Mouse (Mus musculus): ENCODE measurements around the gene Olfr1445. TPM values are rescaled to one million over a fixed set of nuclear protein-coding genes. Genes with fewer than 3 reads are reported as not detected.

Olfr1445 gene
- polyA plus RNA-seq (2015; fragmentation: Nextera tagmentation; extraction: Ambion mirVana): not detected in 2 replicates

DNA sequence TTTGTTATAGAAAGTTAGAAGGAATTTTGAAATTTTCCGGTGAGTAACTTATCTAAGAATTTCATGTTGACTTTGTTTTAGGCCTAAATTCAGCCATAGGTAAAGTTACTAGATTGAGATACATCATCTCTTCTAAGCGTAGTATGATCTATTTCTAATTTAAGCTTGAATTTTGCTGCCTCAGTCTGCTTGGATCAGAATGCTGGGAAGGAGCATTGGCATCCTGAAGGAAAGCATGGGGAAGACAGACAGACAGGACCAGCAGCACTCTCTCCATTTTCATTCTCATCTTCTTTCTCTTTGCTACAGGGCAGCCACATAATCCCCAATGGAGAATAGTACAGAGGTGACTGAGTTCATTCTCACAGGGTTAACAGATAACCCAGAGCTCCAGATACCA is at the start of gene Olfr1445:
Olfr1445 (plus strand) TSS at position 301 of the 400 bp plus-strand sequence.
- Histone ChIP-seq H3K9ac (ENCODE audit: low read depth, low read length) (no peak within 1 kb of the TSS), H3K4me3 (ENCODE audit: low read depth, low read length) (no peak within 1 kb of the TSS), H3K36me3 (ENCODE audit: control insufficient read depth, insufficient read depth, low read length) (no peaks in the 10 kb centered on the region), H3K27me3 (ENCODE audit: control insufficient read depth, insufficient read depth, low read depth, low read length) (no peaks in the 10 kb centered on the region), H3K4me1 (ENCODE audit: control insufficient read depth, insufficient read depth, low read length) (no peaks in the 10 kb centered on the region), H3K9me3 (replicated peaks; ENCODE audit: control insufficient read depth, low read length, poor library complexity, severe bottlenecking) (0 out of 2 replicates have a peak, but pooled peaks cover 4% of the 10 kb centered on the region), H3K27ac (ENCODE audit: low read length) (no peak within 1 kb of the TSS), H3K4me2 (ENCODE audit: low read length) (no peak within 1 kb of the TSS)
- ATAC-seq: no peak
- WGBS: 77% methylated on average over 2 of the region's 2 CpGs

DNA sequence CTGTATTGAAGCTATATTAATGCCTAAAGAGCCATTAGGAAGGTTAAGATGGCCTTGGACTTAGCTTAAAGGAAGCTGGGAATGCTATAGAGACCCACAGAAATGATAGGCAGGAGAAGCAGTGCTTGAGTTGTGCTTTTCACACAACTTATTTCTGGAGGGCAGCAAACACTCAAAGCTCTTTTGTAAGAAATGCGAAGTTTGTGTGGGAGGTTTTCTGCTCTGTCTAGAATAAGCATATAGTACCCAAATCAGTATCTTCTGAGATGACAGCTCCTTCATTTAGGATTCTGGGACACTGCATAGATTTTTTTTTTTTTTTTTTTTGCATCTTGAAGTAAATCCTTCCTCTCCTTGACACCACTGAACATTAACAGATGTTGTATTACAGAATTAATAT is 45.1 kb upstream of the Olfr1445 start:
- Histone ChIP-seq H3K9me3 (replicated peaks; ENCODE audit: control insufficient read depth, low read length, poor library complexity, severe bottlenecking) (no peaks in the 10 kb centered on the region), H3K4me3 (ENCODE audit: low read depth, low read length) (no peak overlapping the region), H3K27me3 (ENCODE audit: control insufficient read depth, insufficient read depth, low read depth, low read length) (no peaks in the 10 kb centered on the region), H3K4me2 (ENCODE audit: low read length) (no peak overlapping the region), H3K4me1 (ENCODE audit: control insufficient read depth, insufficient read depth, low read length) (no peaks in the 10 kb centered on the region), H3K27ac (ENCODE audit: low read length) (no peak overlapping the region), H3K9ac (ENCODE audit: low read depth, low read length) (no peak overlapping the region), H3K36me3 (ENCODE audit: control insufficient read depth, insufficient read depth, low read length) (no peaks in the 10 kb centered on the region)
- no peak for ATAC-seq
- WGBS: 89% methylated on average over 1 of the region's 1 CpGs

DNA sequence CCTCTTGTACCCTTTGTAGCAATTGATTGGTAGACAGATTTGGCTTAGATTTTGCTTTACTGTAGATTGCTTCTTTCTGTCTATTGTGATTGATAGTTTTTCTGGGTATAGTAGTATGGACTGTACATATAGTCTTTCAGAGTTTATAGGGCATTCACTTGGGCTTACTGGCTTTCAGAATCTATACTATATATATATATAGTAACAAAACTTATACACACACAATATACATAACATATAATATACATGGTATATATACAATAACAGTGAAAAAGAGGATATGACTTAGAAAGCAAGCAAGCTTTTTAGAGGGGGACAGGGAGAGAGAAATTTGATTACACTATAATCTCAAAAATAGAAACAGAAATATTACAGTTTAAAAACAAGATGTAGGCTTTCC is 37.3 kb upstream of the Olfr1445 start, which contains the start of gene Gm5244:
Gm5244 (plus strand) TSS at position 301 of the 400 bp plus-strand sequence.
- no peaks in the 10 kb centered on the region for H3K9me3 ChIP-seq (replicated peaks; ENCODE audit: control insufficient read depth, low read length, poor library complexity, severe bottlenecking)
- ATAC-seq: no peak
- H3K27me3 ChIP-seq (ENCODE audit: control insufficient read depth, insufficient read depth, low read depth, low read length): no peaks in the 10 kb centered on the region
- no peaks in the 10 kb centered on the region for H3K36me3 ChIP-seq (ENCODE audit: control insufficient read depth, insufficient read depth, low read length)
- no peak within 1 kb of the TSS for H3K4me2 ChIP-seq (ENCODE audit: low read length)
- H3K4me3 ChIP-seq (ENCODE audit: low read depth, low read length): no peak within 1 kb of the TSS
- H3K4me1 ChIP-seq (ENCODE audit: control insufficient read depth, insufficient read depth, low read length): no peaks in the 10 kb centered on the region
- no peak within 1 kb of the TSS for H3K9ac ChIP-seq (ENCODE audit: low read depth, low read length)
- H3K27ac ChIP-seq (ENCODE audit: low read length): no peak within 1 kb of the TSS

DNA sequence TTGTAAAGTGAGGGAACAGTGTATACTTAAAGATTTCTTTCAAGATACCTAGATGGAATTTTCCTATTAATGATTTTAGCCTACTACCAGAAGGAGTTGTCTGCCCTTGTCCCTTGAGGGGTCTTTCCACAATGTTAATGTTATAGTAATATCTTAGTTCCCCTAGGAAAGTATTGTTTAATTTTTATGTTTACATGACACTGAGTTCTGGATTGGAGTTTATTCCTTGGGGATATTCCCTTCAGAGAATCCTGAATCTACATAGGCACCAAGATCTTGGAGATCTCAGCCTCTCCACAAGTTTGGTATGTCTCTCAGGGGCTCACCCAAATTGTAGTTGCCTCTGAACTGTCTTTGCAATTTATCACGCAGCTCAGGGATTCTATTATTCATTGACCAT is 26.7 kb upstream of the Olfr1445 start, which contains the start of gene Olfr1444:
Olfr1444 (plus strand) TSS at position 301 of the 400 bp plus-strand sequence.
- Histone ChIP-seq H3K9me3 (replicated peaks; ENCODE audit: control insufficient read depth, low read length, poor library complexity, severe bottlenecking) (no peaks in the 10 kb centered on the region), H3K4me2 (ENCODE audit: low read length) (no peak within 1 kb of the TSS), H3K36me3 (ENCODE audit: control insufficient read depth, insufficient read depth, low read length) (no peaks in the 10 kb centered on the region), H3K27me3 (ENCODE audit: control insufficient read depth, insufficient read depth, low read depth, low read length) (no peaks in the 10 kb centered on the region), H3K4me1 (ENCODE audit: control insufficient read depth, insufficient read depth, low read length) (no peaks in the 10 kb centered on the region), H3K27ac (ENCODE audit: low read length) (no peak within 1 kb of the TSS), H3K4me3 (ENCODE audit: low read depth, low read length) (no peak within 1 kb of the TSS), H3K9ac (ENCODE audit: low read depth, low read length) (no peak within 1 kb of the TSS)
- WGBS: 63% methylated on average over 1 of the region's 1 CpGs
- ATAC-seq: no peak

DNA sequence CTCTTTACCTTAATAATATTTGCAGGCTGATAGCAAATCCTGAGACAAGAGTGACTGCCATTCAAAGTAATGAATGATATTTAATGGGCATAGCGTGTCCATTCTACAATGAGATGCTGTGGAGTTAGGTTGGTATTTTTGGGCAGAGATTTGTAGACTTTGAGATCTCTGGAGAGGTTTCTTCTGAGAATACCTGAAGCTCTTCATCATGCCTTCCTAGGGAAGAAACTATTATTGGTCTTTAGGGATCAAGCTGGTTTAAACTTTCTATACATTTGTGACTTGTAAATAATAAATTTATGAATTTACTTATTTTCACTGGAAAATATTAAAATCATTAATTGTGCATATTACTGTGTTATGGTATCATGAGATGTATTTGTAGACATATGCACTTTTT is 9.8 kb downstream of the Olfr1445 start, which contains the start of gene Olfr1446:
Olfr1446 (minus strand) TSS at position 101 of the 400 bp plus-strand sequence.
- H3K9ac ChIP-seq (ENCODE audit: low read depth, low read length): no peak within 1 kb of the TSS
- H3K36me3 ChIP-seq (ENCODE audit: control insufficient read depth, insufficient read depth, low read length): no peaks in the 10 kb centered on the region
- H3K4me1 ChIP-seq (ENCODE audit: control insufficient read depth, insufficient read depth, low read length): no peaks in the 10 kb centered on the region
- no peak for ATAC-seq
- H3K27me3 ChIP-seq (ENCODE audit: control insufficient read depth, insufficient read depth, low read depth, low read length): no peaks in the 10 kb centered on the region
- no peak within 1 kb of the TSS for H3K27ac ChIP-seq (ENCODE audit: low read length)
- H3K4me2 ChIP-seq (ENCODE audit: low read length): no peak within 1 kb of the TSS
- H3K9me3 ChIP-seq (replicated peaks; ENCODE audit: control insufficient read depth, low read length, poor library complexity, severe bottlenecking): no peaks in the 10 kb centered on the region
- H3K4me3 ChIP-seq (ENCODE audit: low read depth, low read length): no peak within 1 kb of the TSS
- 80% methylated on average over 1 of the region's 1 CpGs for WGBS

DNA sequence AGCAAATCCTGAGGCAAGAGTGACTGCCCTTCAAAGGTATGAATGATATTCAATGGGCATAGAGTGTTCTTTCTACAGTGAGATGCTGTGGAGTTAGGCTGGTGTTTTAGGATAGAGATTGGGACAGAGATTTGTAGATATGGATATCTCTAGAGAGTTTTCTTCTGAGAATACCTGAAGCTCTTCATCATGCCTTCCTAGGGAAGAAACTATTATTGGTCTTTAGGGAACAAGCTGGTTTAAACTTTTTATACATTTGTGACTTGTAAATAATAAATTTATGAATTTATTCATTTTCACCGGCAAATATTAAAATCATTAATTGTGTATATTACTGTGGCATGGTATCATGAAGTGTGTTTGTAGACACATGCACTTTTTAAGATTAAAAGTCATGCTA is 20.0 kb downstream of the Olfr1445 start, which contains the start of gene Olfr1447:
Olfr1447 (minus strand) TSS at position 101 of the 400 bp plus-strand sequence.
- 92% methylated on average over 1 of the region's 1 CpGs for WGBS

DNA sequence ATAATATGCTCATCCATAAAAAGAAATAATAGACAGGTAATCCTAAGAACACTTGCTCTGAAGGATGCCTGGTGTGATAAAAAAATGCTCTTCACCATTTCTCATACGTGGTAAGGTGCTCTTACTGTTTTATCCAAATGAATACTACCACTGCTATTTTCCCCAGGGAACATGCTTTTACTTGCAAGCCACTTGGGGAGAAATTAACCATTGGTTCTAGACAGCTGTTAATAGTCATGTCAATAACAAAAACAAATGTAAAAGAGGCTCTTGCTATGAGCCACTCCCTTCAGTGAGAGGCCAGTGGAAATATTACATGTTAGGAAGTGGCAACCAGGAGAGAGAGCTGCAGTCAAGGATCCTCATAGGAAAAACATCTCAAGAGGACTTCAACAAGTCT is 40.7 kb downstream of the Olfr1445 start, which contains the start of gene Olfr1448:
Olfr1448 (minus strand) TSS at position 101 of the 400 bp plus-strand sequence.
- Histone ChIP-seq H3K9me3 (replicated peaks; ENCODE audit: control insufficient read depth, low read length, poor library complexity, severe bottlenecking) (no peaks in the 10 kb centered on the region), H3K4me1 (ENCODE audit: control insufficient read depth, insufficient read depth, low read length) (no peaks in the 10 kb centered on the region), H3K4me2 (ENCODE audit: low read length) (no peak within 1 kb of the TSS), H3K36me3 (ENCODE audit: control insufficient read depth, insufficient read depth, low read length) (no peaks in the 10 kb centered on the region), H3K27ac (ENCODE audit: low read length) (no peak within 1 kb of the TSS), H3K27me3 (ENCODE audit: control insufficient read depth, insufficient read depth, low read depth, low read length) (no peaks in the 10 kb centered on the region), H3K4me3 (ENCODE audit: low read depth, low read length) (no peak within 1 kb of the TSS), H3K9ac (ENCODE audit: low read depth, low read length) (no peak within 1 kb of the TSS)
- 91% methylated on average over 1 of the region's 1 CpGs for WGBS
- ATAC-seq: no peak

More for the DNA sequence above, 20.0 kb downstream of the Olfr1445 start, which contains the start of gene Olfr1447:
- no peak within 1 kb of the TSS for H3K9ac ChIP-seq (ENCODE audit: low read depth, low read length)
- no peaks in the 10 kb centered on the region for H3K36me3 ChIP-seq (ENCODE audit: control insufficient read depth, insufficient read depth, low read length)
- H3K9me3 ChIP-seq (replicated peaks; ENCODE audit: control insufficient read depth, low read length, poor library complexity, severe bottlenecking): no peaks in the 10 kb centered on the region
- no peak within 1 kb of the TSS for H3K4me3 ChIP-seq (ENCODE audit: low read depth, low read length)
- H3K27me3 ChIP-seq (ENCODE audit: control insufficient read depth, insufficient read depth, low read depth, low read length): no peaks in the 10 kb centered on the region
- no peak within 1 kb of the TSS for H3K27ac ChIP-seq (ENCODE audit: low read length)
- ATAC-seq: no peak
- no peak within 1 kb of the TSS for H3K4me2 ChIP-seq (ENCODE audit: low read length)
- no peaks in the 10 kb centered on the region for H3K4me1 ChIP-seq (ENCODE audit: control insufficient read depth, insufficient read depth, low read length)

DNA sequence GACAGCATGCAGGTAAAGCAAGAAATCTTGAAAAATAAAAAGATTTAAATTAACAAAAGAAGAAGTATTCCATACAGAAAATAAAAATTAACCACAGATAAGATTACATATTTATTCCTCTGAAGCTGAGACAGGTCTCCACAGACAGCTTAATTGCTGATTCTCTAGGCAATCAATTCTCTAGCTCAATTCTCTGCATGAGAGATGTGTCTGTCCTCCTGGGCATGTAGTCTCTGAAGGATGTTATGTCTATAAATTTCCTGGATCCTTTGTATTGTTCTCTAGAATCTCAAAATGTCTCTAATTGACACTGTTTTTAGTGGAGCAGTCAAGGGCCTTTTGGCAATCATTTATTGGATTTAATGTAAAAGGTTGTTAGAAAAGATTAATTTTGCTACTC is 46.9 kb downstream of the Olfr1445 start, which contains the start of gene Olfr1449:
Olfr1449 (plus strand) TSS at position 301 of the 400 bp plus-strand sequence.
- H3K4me1 ChIP-seq (ENCODE audit: control insufficient read depth, insufficient read depth, low read length): no peaks in the 10 kb centered on the region
- ATAC-seq: no peak
- H3K4me2 ChIP-seq (ENCODE audit: low read length): no peak within 1 kb of the TSS
- H3K4me3 ChIP-seq (ENCODE audit: low read depth, low read length): no peak within 1 kb of the TSS
- H3K36me3 ChIP-seq (ENCODE audit: control insufficient read depth, insufficient read depth, low read length): no peaks in the 10 kb centered on the region
- H3K27ac ChIP-seq (ENCODE audit: low read length): no peak within 1 kb of the TSS
- H3K9me3 ChIP-seq (replicated peaks; ENCODE audit: control insufficient read depth, low read length, poor library complexity, severe bottlenecking): 0 out of 2 replicates have a peak, but pooled peaks cover 2% of the 10 kb centered on the region
- no peak within 1 kb of the TSS for H3K9ac ChIP-seq (ENCODE audit: low read depth, low read length)
- no peaks in the 10 kb centered on the region for H3K27me3 ChIP-seq (ENCODE audit: control insufficient read depth, insufficient read depth, low read depth, low read length)

All from midbrain, embryonic 16.5 days (tissue).